ENCODE assay signal across 13 mouse cellular contexts in the genomic region with DNA sequence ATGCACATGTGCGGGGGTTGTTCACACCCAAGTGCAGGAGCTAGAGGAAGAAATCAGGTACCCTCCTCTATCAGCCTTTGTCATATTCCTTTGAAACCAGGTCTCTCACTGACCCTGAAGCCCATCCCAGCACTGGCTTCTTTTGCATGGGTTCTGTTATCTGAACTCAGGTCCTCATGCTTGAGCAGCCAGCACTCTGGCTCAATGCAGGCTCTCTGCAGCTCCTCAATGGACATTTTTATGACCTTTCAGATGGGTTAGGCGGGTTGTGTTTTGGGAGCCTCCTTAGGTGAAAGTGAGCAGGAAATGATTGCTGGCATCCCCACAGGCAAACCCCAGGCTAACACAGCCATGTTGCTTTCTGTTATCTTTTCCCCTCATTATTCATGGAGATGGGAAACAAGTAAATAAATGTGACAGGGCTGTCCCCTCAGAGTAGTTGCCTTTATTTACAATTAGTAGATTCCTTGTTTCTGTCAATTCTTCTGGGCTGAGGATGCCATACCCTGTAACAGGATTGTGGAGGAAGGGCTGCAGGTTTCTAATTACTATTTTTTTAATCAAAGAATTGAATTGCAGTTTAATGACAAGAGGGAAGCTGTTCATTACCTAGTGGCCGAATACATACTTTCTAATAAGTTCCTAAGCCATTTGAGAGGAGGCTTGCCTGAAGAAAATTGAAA.
DNase-seq lines count a peak whose midpoint lies in the region; ATAC-seq and TF ChIP-seq lines count a peak whose summit lies in the region.
"Had no signal": no experiment of that assay in that cellular context is flagged by ENCODE, and none has a peak within 500 bp of the region (broad histone marks: within the 10 kb centered on the region; RNA-seq: fewer than 3 reads in every experiment).

No protein-coding gene starts in this region.

- no peak overlapping the region for H3K27ac ChIP-seq in kidney, embryonic 16.5 days (ENCODE audit: low read length)
- H3K27ac ChIP-seq in forebrain, postnatal 0 days (ENCODE audit: low read depth, low read length) = peak overlapping the region; percentile 82
- peak overlapping the region; percentile 85 for H3K27ac ChIP-seq in midbrain, embryonic 14.5 days (replicated peaks; ENCODE audit: low read depth, low read length)

- DNase-seq in kidney, adult 11 months = no peak
- peak; percentile 38 for DNase-seq in brain, embryonic 14.5 days (ENCODE audit: low read depth)
- DNase-seq in forebrain, postnatal 0 days = no peak
- DNase-seq in midbrain, embryonic 14.5 days = no peak
- no peak for DNase-seq in cerebellum, adult 8-10 months
- DNase-seq in heart, adult 9 months (ENCODE audit: low spot score in 2 of 2) = no peak
- DNase-seq: adrenal gland, adult 8-10 months; gastrocnemius, postnatal 25 days; lung, adult 2 months; thymus, postnatal 25 days had no signal

- 41% methylated on average over 3 of the region's 3 CpGs for WGBS in kidney, embryonic 16.5 days
- 42% methylated on average over 3 of the region's 3 CpGs for WGBS in forebrain, postnatal 0 days
- WGBS in midbrain, embryonic 14.5 days = 44% methylated on average over 3 of the region's 3 CpGs

- H3K9ac ChIP-seq in kidney, embryonic 16.5 days (replicated peaks; ENCODE audit: low read length) = no peak overlapping the region
- no peak overlapping the region for H3K9ac ChIP-seq in forebrain, postnatal 0 days
- no peak overlapping the region for H3K9ac ChIP-seq in midbrain, embryonic 14.5 days (replicated peaks; ENCODE audit: low read length)

- H3K9me3 ChIP-seq in kidney, embryonic 16.5 days (ENCODE audit: low read length) = no peaks in the 10 kb centered on the region
- no peaks in the 10 kb centered on the region for H3K9me3 ChIP-seq in forebrain, postnatal 0 days (ENCODE audit: low read length)
- no peaks in the 10 kb centered on the region for H3K9me3 ChIP-seq in midbrain, embryonic 14.5 days (ENCODE audit: control insufficient read depth, low read length)
- H3K9me3 ChIP-seq: megakaryocyte, embryonic 14.5 days had no signal

- H3K4me3 ChIP-seq in kidney, embryonic 16.5 days (ENCODE audit: low read length) = no peak overlapping the region
- no peak overlapping the region for H3K4me3 ChIP-seq in forebrain, postnatal 0 days (ENCODE audit: low read depth, low read length)
- no peak overlapping the region for H3K4me3 ChIP-seq in midbrain, embryonic 14.5 days (replicated peaks; ENCODE audit: low read depth, low read length)

- H3K36me3 ChIP-seq in kidney, embryonic 16.5 days (ENCODE audit: insufficient read depth, low read length) = no peaks in the 10 kb centered on the region
- H3K36me3 ChIP-seq in forebrain, postnatal 0 days (ENCODE audit: insufficient read depth) = no peaks in the 10 kb centered on the region
- H3K36me3 ChIP-seq in midbrain, embryonic 14.5 days (ENCODE audit: control insufficient read depth, insufficient read depth, low read length) = no peaks in the 10 kb centered on the region

- ATAC-seq in kidney, embryonic 16.5 days (ENCODE audit: low FRiP score, low TSS enrichment) = peak; percentile 82; the same call in 1 of the 2 replicates
- no peak for ATAC-seq in forebrain, postnatal 0 days
- ATAC-seq in midbrain, embryonic 14.5 days (ENCODE audit: low FRiP score, low TSS enrichment) = peak; percentile 5; the same call in 1 of the 2 replicates
- no peak for ATAC-seq in megakaryocyte-erythroid progenitor cell, adult 5-6 weeks (replicated peaks; ENCODE audit: low FRiP score, low TSS enrichment, poor library complexity, severe bottlenecking)

- peaks cover 8% of the 10 kb centered on the region for H3K4me1 ChIP-seq in kidney, embryonic 16.5 days (ENCODE audit: insufficient read depth, low read length)
- H3K4me1 ChIP-seq in forebrain, postnatal 0 days (ENCODE audit: insufficient read depth) = 0 out of 2 replicates have a peak, but pooled peaks cover 3% of the 10 kb centered on the region
- peaks cover 15% of the 10 kb centered on the region; the same call in 1 of the 2 replicates for H3K4me1 ChIP-seq in midbrain, embryonic 14.5 days (ENCODE audit: control insufficient read depth, insufficient read depth, low read length)

- H3K27me3 ChIP-seq in kidney, embryonic 16.5 days (ENCODE audit: insufficient read depth, low read length) = peaks cover 10% of the 10 kb centered on the region; the same call in 1 of the 2 replicates
- no peaks in the 10 kb centered on the region for H3K27me3 ChIP-seq in forebrain, postnatal 0 days (ENCODE audit: insufficient read depth, low read length)
- peaks cover 4% of the 10 kb centered on the region; the same call in 1 of the 2 replicates for H3K27me3 ChIP-seq in midbrain, embryonic 14.5 days (ENCODE audit: control insufficient read depth, insufficient read depth, low read length)

- TF ChIP-seq CTCF in brain, embryonic 14.5 days (IDR thresholded peaks at IDR 0.05; ENCODE audit: borderline replicate concordance, extremely low read depth, insufficient read depth, insufficient read length) = no peak
- TF ChIP-seq CTCF in forebrain, postnatal 0 days (IDR thresholded peaks at IDR 0.05; ENCODE audit: low read depth) = no peak

- H3K4me2 ChIP-seq in kidney, embryonic 16.5 days (replicated peaks; ENCODE audit: low read depth, low read length) = no peak overlapping the region
- H3K4me2 ChIP-seq in forebrain, postnatal 0 days (ENCODE audit: low read depth) = no peak overlapping the region
- H3K4me2 ChIP-seq in midbrain, embryonic 14.5 days (ENCODE audit: low read length) = no peak overlapping the region

- no peak for TF ChIP-seq POLR2A in brain, embryonic 14.5 days (IDR thresholded peaks at IDR 0.05; ENCODE audit: borderline replicate concordance, extremely low read depth, insufficient read depth, insufficient read length, poor library complexity, severe bottlenecking)

Comparison
In these comparisons a context has a peak if more than half of its experiments do, and no peak if none do; other contexts are left out.
1. ATAC-seq: peak in kidney, embryonic 16.5 days (single experiment) and midbrain, embryonic 14.5 days (single experiment); none in forebrain, postnatal 0 days (single experiment) and megakaryocyte-erythroid progenitor cell, adult 5-6 weeks (single experiment).